Mouse (Mus musculus) spleen, postnatal 14 days (tissue): Measurements from ENCODE around the gene Gm17087.

Experiments used
- DNase-seq, 2 experiments: peaks; one replicate each; pipeline ENCODE4 v3.0.0; 2021 to 2022; ENCODE audit warnings: low spot score in 2 of 2

Gene Gm17087

GRCm38 (mm10) chr17:8546366-8546765 is 20.4 kb downstream of the Gm17087 start:
- DNase-seq, result no peak

- DNase-seq, result no peak
These were observed 24.7 kb downstream of the Gm17087 start for GRCm38 (mm10) chr17:8541974-8542538.

GRCm38 (mm10) chr17:8538102-8538501 is 28.6 kb downstream of the Gm17087 start:
- no peak for DNase-seq

- no peak for DNase-seq
These were observed 30.2 kb downstream of the Gm17087 start for GRCm38 (mm10) chr17:8536522-8536921.

- no peak for DNase-seq
These were observed 32.9 kb downstream of the Gm17087 start for GRCm38 (mm10) chr17:8533828-8534227.

GRCm38 (mm10) chr17:8532609-8533008 is 34.1 kb downstream of the Gm17087 start:
- DNase-seq, result no peak

- DNase-seq, result no peak
These were observed 38.1 kb downstream of the Gm17087 start for GRCm38 (mm10) chr17:8528641-8529040.

- no peak for DNase-seq
These were observed 39.9 kb downstream of the Gm17087 start for GRCm38 (mm10) chr17:8526815-8527261.

- no peak for DNase-seq
These were observed 40.6 kb downstream of the Gm17087 start for GRCm38 (mm10) chr17:8525971-8526740.

GRCm38 (mm10) chr17:8525225-8525721 is 41.5 kb downstream of the Gm17087 start, which contains the start of gene Pde10a:
Gene Pde10a (plus strand): TSS chr17:8525372.
- DNase-seq, result no peak

- DNase-seq, result no peak
These were observed 42.2 kb downstream of the Gm17087 start for GRCm38 (mm10) chr17:8524387-8525165.

- DNase-seq, result no peak
These were observed 42.8 kb downstream of the Gm17087 start for GRCm38 (mm10) chr17:8523986-8524385.

- DNase-seq, result no peak
These were observed 50.7 kb downstream of the Gm17087 start for GRCm38 (mm10) chr17:8516006-8516405.
